Mouse (Mus musculus) liver, embryonic 12.5 days (tissue): ENCODE measurements at regions not wholly inside any gene's neighbourhood (a gene's known extent, or its start where the extent isn't known, plus 50 kb on each side); places are given as distances from the start of the nearest gene placed in this dataset.

Source experiments
- ATAC-seq: fragments of 200-750 bp; cut with Nextera tagmentation; 2 replicates; pipeline ENCODE4 v1.8.0; 2017; ENCODE audit warnings: moderate number of reproducible peaks, mild to moderate bottlenecking, moderate library complexity
- H3K27ac ChIP-seq: fragments of 300-500 bp; sonication (generic); 2 replicates; pipeline ENCODE4 v1.5.1; 2016; ENCODE audit warnings: mild to moderate bottlenecking
- H3K27me3 ChIP-seq: fragments of 300-500 bp; sonication (generic); replicated peaks from 2 replicates; pipeline ENCODE4 v1.6.1; 2016; ENCODE audit warnings: mild to moderate bottlenecking, moderate library complexity
- H3K36me3 ChIP-seq: fragments of 300-500 bp; sonication (generic); 2 replicates; pipeline ENCODE4 v1.6.1; 2016; ENCODE audit warnings: mild to moderate bottlenecking, moderate library complexity
- H3K4me1 ChIP-seq: fragments of 300-500 bp; sonication (generic); 2 replicates; pipeline ENCODE4 v1.6.1; 2016
- H3K4me2 ChIP-seq: fragments of 300-500 bp; sonication (generic); 2 replicates; pipeline ENCODE4 v1.6.1; 2016; ENCODE audit warnings: mild to moderate bottlenecking, moderate library complexity
- H3K4me3 ChIP-seq: fragments of 300-500 bp; sonication (generic); 2 replicates; pipeline ENCODE4 v1.5.1; 2016; ENCODE audit warnings: mild to moderate bottlenecking, moderate library complexity
- H3K9ac ChIP-seq: fragments of 300-500 bp; sonication (generic); 2 replicates; pipeline ENCODE4 v1.6.1; 2016; ENCODE audit warnings: mild to moderate bottlenecking, moderate library complexity
- H3K9me3 ChIP-seq: fragments of 300-500 bp; sonication (generic); replicated peaks from 2 replicates; pipeline ENCODE4 v1.6.1; 2016; ENCODE audit warnings: mild to moderate bottlenecking, moderate library complexity
- WGBS: fragments of 180-500 bp; shearing (Covaris S2); methylation state at CpG from one replicate; pipeline ENCODE4 v1.1.7; 2016; ENCODE audit not compliant: insufficient replicate concordance; 5-methylcytosine and 5-hydroxymethylcytosine counted together

DNA sequence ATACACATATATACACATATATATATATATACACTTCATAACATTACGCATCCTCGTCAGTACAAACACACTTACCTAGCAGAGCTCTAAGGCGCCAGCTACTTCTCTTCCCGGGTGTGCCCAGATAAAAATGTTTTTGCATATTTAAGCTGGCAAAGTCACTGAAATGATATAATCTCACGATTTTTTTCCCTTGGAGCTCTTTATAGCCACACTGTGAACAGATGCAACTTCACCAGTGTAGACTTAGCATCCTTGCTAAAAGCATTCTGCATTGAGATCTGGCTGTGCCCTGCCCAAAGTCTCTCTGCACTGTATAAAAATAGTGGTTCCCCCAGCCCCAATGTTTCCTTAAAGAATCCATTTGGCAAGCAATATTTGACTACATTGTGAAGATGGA, 143.5 kb downstream of the Ddx11 start:
- H3K9me3 ChIP-seq = no peaks in the 10 kb centered on the region
- no peak overlapping the region for H3K4me2 ChIP-seq
- no peaks in the 10 kb centered on the region for H3K36me3 ChIP-seq
- H3K4me1 ChIP-seq = no peaks in the 10 kb centered on the region
- H3K27me3 ChIP-seq = no peaks in the 10 kb centered on the region
- H3K4me3 ChIP-seq = no peak overlapping the region
- WGBS = 65% methylated on average over 5 of the region's 5 CpGs
- no peak for ATAC-seq
- H3K9ac ChIP-seq = no peak overlapping the region
- no peak overlapping the region for H3K27ac ChIP-seq

DNA sequence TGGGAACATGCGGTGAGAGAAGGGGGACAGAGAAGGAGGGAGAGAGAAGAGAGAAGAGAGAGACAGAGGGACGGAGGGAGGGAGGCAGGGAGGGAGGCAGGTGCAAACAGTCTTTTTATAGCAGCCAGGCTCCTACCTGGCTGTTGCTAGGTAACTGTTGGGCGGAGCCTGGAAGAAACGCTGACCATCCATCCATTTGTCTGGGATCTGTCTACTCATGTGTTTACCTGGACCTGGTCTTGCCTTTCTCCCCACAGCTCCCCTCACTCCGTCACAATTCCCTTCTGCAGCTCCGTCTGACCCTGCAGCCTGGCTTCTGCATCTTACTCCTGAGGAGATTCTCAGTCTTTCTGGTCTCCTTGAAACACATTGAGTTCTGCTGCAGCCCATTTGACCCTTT, 144.5 kb downstream of the Ddx11 start:
- ATAC-seq = no peak
- H3K4me3 ChIP-seq = no peak overlapping the region
- no peak overlapping the region for H3K27ac ChIP-seq
- H3K9ac ChIP-seq = no peak overlapping the region
- H3K9me3 ChIP-seq = no peaks in the 10 kb centered on the region
- no peaks in the 10 kb centered on the region for H3K36me3 ChIP-seq
- no peaks in the 10 kb centered on the region for H3K27me3 ChIP-seq
- 40% methylated on average over 6 of the region's 6 CpGs for WGBS
- no peak overlapping the region for H3K4me2 ChIP-seq
- no peaks in the 10 kb centered on the region for H3K4me1 ChIP-seq

- Histone ChIP-seq H3K9me3 (no peaks in the 10 kb centered on the region), H3K4me3 (no peak overlapping the region), H3K36me3 (no peaks in the 10 kb centered on the region), H3K9ac (no peak overlapping the region), H3K4me2 (no peak overlapping the region), H3K27me3 (no peaks in the 10 kb centered on the region), H3K4me1 (no peaks in the 10 kb centered on the region), H3K27ac (no peak overlapping the region)
- 63% methylated on average over 6 of the region's 6 CpGs for WGBS
- ATAC-seq = no peak
Observed at GRCm38 (mm10) chr17:66269567-66269966, 146.2 kb downstream of the Ddx11 start.

- Histone ChIP-seq H3K27me3 (no peaks in the 10 kb centered on the region), H3K4me3 (no peak overlapping the region), H3K27ac (no peak overlapping the region), H3K9ac (no peak overlapping the region), H3K9me3 (no peaks in the 10 kb centered on the region), H3K4me2 (no peak overlapping the region), H3K36me3 (no peaks in the 10 kb centered on the region), H3K4me1 (no peaks in the 10 kb centered on the region)
- no peak for ATAC-seq
- WGBS = 81% methylated on average over 7 of the region's 7 CpGs
Observed at GRCm38 (mm10) chr17:66271906-66272305, 148.6 kb downstream of the Ddx11 start.

DNA sequence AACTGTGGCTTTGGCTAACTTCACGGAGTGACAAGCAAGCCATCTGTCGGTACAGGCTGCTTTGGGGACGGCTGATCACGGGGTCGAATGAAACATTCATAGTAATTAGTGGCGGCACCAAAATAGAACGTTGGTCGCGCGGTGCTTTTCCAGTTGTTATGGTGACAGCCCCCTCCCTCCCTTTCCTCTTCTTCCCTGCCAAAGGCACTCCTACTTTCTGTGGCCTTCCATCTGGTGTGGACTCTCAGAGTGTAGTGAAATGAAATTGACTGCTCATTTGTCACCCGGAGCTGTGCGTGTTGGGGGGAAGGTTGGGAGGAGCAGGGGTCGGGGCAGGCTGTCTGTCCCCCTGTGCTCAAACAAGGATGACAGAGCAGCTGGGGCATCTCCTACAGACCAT, 153.5 kb downstream of the Ddx11 start:
- no peaks in the 10 kb centered on the region for H3K36me3 ChIP-seq
- no peak overlapping the region for H3K4me2 ChIP-seq
- no peaks in the 10 kb centered on the region for H3K4me1 ChIP-seq
- H3K27ac ChIP-seq = no peak overlapping the region
- H3K27me3 ChIP-seq = no peaks in the 10 kb centered on the region
- H3K4me3 ChIP-seq = no peak overlapping the region
- H3K9me3 ChIP-seq = no peaks in the 10 kb centered on the region
- no peak for ATAC-seq
- no peak overlapping the region for H3K9ac ChIP-seq
- WGBS = 74% methylated on average over 13 of the region's 13 CpGs

DNA sequence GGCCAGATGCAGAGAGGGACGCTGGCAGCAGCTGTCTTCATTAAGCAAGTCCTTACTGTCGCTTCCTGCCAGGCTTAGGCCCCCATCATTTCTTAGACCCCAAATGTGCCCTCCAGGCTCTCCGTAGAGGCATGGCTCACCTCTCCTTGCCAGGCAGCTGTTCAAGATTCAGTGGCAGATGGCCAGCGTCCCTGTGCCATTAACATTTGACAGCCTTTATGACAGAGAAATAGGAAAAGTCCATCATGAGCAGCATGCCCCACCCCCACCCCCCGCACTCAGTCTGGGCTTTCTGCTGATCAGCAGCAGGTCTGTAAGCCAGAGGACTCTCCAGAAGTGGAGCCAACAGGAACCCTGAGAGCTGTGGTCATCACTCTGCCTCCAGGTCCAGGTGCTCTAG, 154.7 kb downstream of the Ddx11 start:
- no peaks in the 10 kb centered on the region for H3K36me3 ChIP-seq
- H3K9ac ChIP-seq = no peak overlapping the region
- no peaks in the 10 kb centered on the region for H3K4me1 ChIP-seq
- no peaks in the 10 kb centered on the region for H3K27me3 ChIP-seq
- H3K4me3 ChIP-seq = no peak overlapping the region
- H3K9me3 ChIP-seq = no peaks in the 10 kb centered on the region
- no peak for ATAC-seq
- 83% methylated on average over 5 of the region's 5 CpGs for WGBS
- no peak overlapping the region for H3K27ac ChIP-seq
- no peak overlapping the region for H3K4me2 ChIP-seq

DNA sequence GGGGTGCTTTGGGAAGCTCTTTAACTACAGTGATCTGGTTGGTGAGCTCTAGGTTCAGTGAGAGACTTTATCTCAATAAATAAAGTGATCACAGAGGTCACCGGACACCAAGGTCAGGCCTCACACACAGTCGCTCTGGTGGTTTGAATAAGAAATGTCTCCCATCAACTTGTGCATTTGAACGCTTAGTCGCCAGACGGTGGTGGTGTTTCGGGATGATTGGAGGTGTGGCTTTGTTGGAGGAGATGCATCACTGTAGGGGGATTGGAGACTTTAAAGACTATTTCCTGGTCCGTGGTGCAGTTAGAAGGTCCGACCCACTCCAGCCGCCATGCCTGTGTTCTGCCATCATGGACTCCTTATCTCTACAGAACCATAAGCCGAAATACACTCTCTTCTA, 162.0 kb downstream of the Ddx11 start:
- Histone ChIP-seq H3K4me1 (no peaks in the 10 kb centered on the region), H3K4me3 (no peak overlapping the region), H3K27ac (no peak overlapping the region), H3K9me3 (no peaks in the 10 kb centered on the region), H3K4me2 (no peak overlapping the region), H3K36me3 (no peaks in the 10 kb centered on the region), H3K27me3 (no peaks in the 10 kb centered on the region), H3K9ac (no peak overlapping the region)
- ATAC-seq = no peak
- 77% methylated on average over 10 of the region's 10 CpGs for WGBS
